Mouse (Mus musculus): ENCODE measurements around the gene Gm5142. TPM values are rescaled to one million over a fixed set of nuclear protein-coding genes. Genes with fewer than 3 reads are reported as not detected.
A peak's percentile ranks its signal among the peaks of the same experiment; 100 is the strongest.

The Gm5142 gene
- polyA plus RNA-seq (2012; rRNA removed) = not detected in 2 replicates

GRCm38 (mm10) chr14:59178649-59179048 lies at the start of gene Gm5142:
Gene Gm5142 (minus strand): TSS chr14:59178749.
- H3K4me1 ChIP-seq (ENCODE audit: control insufficient read depth, insufficient read depth, low read length) = no peaks in the 10 kb centered on the region
- TF ChIP-seq CTCF (IDR thresholded peaks at IDR 0.05; ENCODE audit: insufficient read depth, low read length) (no peak), POLR2A (IDR thresholded peaks at IDR 0.05; ENCODE audit: borderline replicate concordance, extremely low read depth, low read depth, low read length) (no peak)
- WGBS = 84% methylated on average over 3 of the region's 3 CpGs
- no peak within 1 kb of the TSS for H3K4me3 ChIP-seq (replicated peaks; ENCODE audit: extremely low read depth, low read depth, low read length)
- no peak for DNase-seq

- H3K4me1 ChIP-seq (ENCODE audit: control insufficient read depth, insufficient read depth, low read length) = no peaks in the 10 kb centered on the region
- no peak for TF ChIP-seq POLR2A (IDR thresholded peaks at IDR 0.05; ENCODE audit: borderline replicate concordance, extremely low read depth, low read depth, low read length)
- no peak for TF ChIP-seq CTCF (IDR thresholded peaks at IDR 0.05; ENCODE audit: insufficient read depth, low read length)
- no peak for DNase-seq
- 94% methylated on average over 11 of the region's 11 CpGs for WGBS
- H3K4me3 ChIP-seq (replicated peaks; ENCODE audit: extremely low read depth, low read depth, low read length) = no peak overlapping the region
Observed at GRCm38 (mm10) chr14:59226240-59226639, 47.7 kb upstream of the Gm5142 start.

- no peaks in the 10 kb centered on the region for H3K4me1 ChIP-seq (ENCODE audit: control insufficient read depth, insufficient read depth, low read length)
- no peak for DNase-seq
- WGBS = 52% methylated on average over 3 of the region's 3 CpGs
- H3K4me3 ChIP-seq (replicated peaks; ENCODE audit: extremely low read depth, low read depth, low read length) = no peak overlapping the region
- TF ChIP-seq CTCF (IDR thresholded peaks at IDR 0.05; ENCODE audit: insufficient read depth, low read length) (no peak), POLR2A (IDR thresholded peaks at IDR 0.05; ENCODE audit: borderline replicate concordance, extremely low read depth, low read depth, low read length) (no peak)
Observed at GRCm38 (mm10) chr14:59219241-59219640, 40.7 kb upstream of the Gm5142 start.

- 86% methylated on average over 2 of the region's 2 CpGs for WGBS
- TF ChIP-seq CTCF (IDR thresholded peaks at IDR 0.05; ENCODE audit: insufficient read depth, low read length) = no peak
- TF ChIP-seq POLR2A (IDR thresholded peaks at IDR 0.05; ENCODE audit: borderline replicate concordance, extremely low read depth, low read depth, low read length) = no peak
- H3K4me3 ChIP-seq (replicated peaks; ENCODE audit: extremely low read depth, low read depth, low read length) = no peak overlapping the region
- no peak for DNase-seq
- H3K4me1 ChIP-seq (ENCODE audit: control insufficient read depth, insufficient read depth, low read length) = 0 out of 2 replicates have a peak, but pooled peaks cover 2% of the 10 kb centered on the region
Observed at GRCm38 (mm10) chr14:59209816-59210215, 31.3 kb upstream of the Gm5142 start.

- 0 out of 2 replicates have a peak, but pooled peaks cover 2% of the 10 kb centered on the region for H3K4me1 ChIP-seq (ENCODE audit: control insufficient read depth, insufficient read depth, low read length)
- WGBS = 86% methylated on average over 7 of the region's 7 CpGs
- TF ChIP-seq CTCF (IDR thresholded peaks at IDR 0.05; ENCODE audit: insufficient read depth, low read length) (no peak), POLR2A (IDR thresholded peaks at IDR 0.05; ENCODE audit: borderline replicate concordance, extremely low read depth, low read depth, low read length) (no peak)
- no peak overlapping the region for H3K4me3 ChIP-seq (replicated peaks; ENCODE audit: extremely low read depth, low read depth, low read length)
- no peak for DNase-seq
Observed at GRCm38 (mm10) chr14:59209003-59209402, 30.5 kb upstream of the Gm5142 start.

- Histone ChIP-seq H3K4me3 (replicated peaks; ENCODE audit: extremely low read depth, low read depth, low read length) (no peak overlapping the region), H3K4me1 (ENCODE audit: control insufficient read depth, insufficient read depth, low read length) (0 out of 2 replicates have a peak, but pooled peaks cover 2% of the 10 kb centered on the region)
- 80% methylated on average over 10 of the region's 10 CpGs for WGBS
- TF ChIP-seq POLR2A (IDR thresholded peaks at IDR 0.05; ENCODE audit: borderline replicate concordance, extremely low read depth, low read depth, low read length) (no peak), CTCF (IDR thresholded peaks at IDR 0.05; ENCODE audit: insufficient read depth, low read length) (no peak)
- no peak for DNase-seq
Observed at GRCm38 (mm10) chr14:59205976-59206583, 27.5 kb upstream of the Gm5142 start.

GRCm38 (mm10) chr14:59205461-59205860 lies 26.9 kb upstream of the Gm5142 start:
- Histone ChIP-seq H3K4me1 (ENCODE audit: control insufficient read depth, insufficient read depth, low read length) (peaks cover 4% of the 10 kb centered on the region; the same call in 1 of the 2 replicates), H3K4me3 (replicated peaks; ENCODE audit: extremely low read depth, low read depth, low read length) (no peak overlapping the region)
- WGBS = 53% methylated on average over 7 of the region's 7 CpGs
- TF ChIP-seq CTCF (IDR thresholded peaks at IDR 0.05; ENCODE audit: insufficient read depth, low read length) (no peak), POLR2A (IDR thresholded peaks at IDR 0.05; ENCODE audit: borderline replicate concordance, extremely low read depth, low read depth, low read length) (no peak)
- no peak for DNase-seq

GRCm38 (mm10) chr14:59201604-59202215 lies 23.2 kb upstream of the Gm5142 start:
- TF ChIP-seq POLR2A (IDR thresholded peaks at IDR 0.05; ENCODE audit: borderline replicate concordance, extremely low read depth, low read depth, low read length) (no peak), CTCF (IDR thresholded peaks at IDR 0.05; ENCODE audit: insufficient read depth, low read length) (no peak)
- peak overlapping the region; percentile 89 for H3K4me3 ChIP-seq (replicated peaks; ENCODE audit: extremely low read depth, low read depth, low read length)
- DNase-seq = no peak
- WGBS = 3% methylated on average over 21 of the region's 21 CpGs
- H3K4me1 ChIP-seq (ENCODE audit: control insufficient read depth, insufficient read depth, low read length) = peaks cover 4% of the 10 kb centered on the region; the same call in 1 of the 2 replicates

GRCm38 (mm10) chr14:59200711-59201603 lies 22.4 kb upstream of the Gm5142 start, which contains the start of gene Rcbtb1:
Gene Rcbtb1 (plus strand): TSS chr14:59201209.
- WGBS = under 1% methylated on average over 93 of the region's 96 CpGs
- Histone ChIP-seq H3K4me1 (ENCODE audit: control insufficient read depth, insufficient read depth, low read length) (peaks cover 4% of the 10 kb centered on the region; the same call in 1 of the 2 replicates), H3K4me3 (replicated peaks; ENCODE audit: extremely low read depth, low read depth, low read length) (peak within 1 kb of the TSS; percentile 89)
- no peak for TF ChIP-seq CTCF (IDR thresholded peaks at IDR 0.05; ENCODE audit: insufficient read depth, low read length)
- TF ChIP-seq POLR2A (IDR thresholded peaks at IDR 0.05; ENCODE audit: borderline replicate concordance, extremely low read depth, low read depth, low read length) = peak; percentile 62; the same call in 1 of the 2 replicates
- DNase-seq = peak; percentile 90

Measured in lung, adult 2 months (tissue).